Mouse (Mus musculus) natural killer cell, adult 2 months (primary cell): ENCODE data around the gene Art3.
"Not testable (repeated sequence)": the region's sequence is repeated elsewhere in the genome, so short reads cannot be mapped to it uniquely, and the experiment has no call there.

ENCODE experiments used
- DNase-seq, 2 experiments: peaks; one replicate each; pipeline ENCODE4 v3.0.0; 2022; ENCODE audit warnings: low spot score in 2 of 2

Gene Art3

DNA sequence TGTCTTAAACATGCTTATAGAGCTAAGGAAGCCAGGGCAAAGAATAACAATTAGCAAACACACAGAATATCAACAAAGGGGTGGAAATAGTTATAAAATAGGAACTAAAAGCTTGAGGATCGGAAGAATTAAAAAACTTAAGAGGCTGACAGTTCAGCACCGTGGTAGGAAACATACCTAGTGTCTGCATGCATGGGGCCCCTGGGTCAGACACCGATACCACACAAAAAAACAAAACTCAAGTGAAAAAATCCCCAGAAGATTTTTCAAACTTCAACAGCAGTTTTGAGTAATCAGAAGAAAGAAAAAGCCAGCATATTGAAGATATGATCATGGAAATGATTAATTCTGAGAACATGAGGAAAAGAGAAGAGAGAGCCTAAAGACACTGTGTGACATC is 5.1 kb downstream of the Art3 start:
- no peak for DNase-seq

DNA sequence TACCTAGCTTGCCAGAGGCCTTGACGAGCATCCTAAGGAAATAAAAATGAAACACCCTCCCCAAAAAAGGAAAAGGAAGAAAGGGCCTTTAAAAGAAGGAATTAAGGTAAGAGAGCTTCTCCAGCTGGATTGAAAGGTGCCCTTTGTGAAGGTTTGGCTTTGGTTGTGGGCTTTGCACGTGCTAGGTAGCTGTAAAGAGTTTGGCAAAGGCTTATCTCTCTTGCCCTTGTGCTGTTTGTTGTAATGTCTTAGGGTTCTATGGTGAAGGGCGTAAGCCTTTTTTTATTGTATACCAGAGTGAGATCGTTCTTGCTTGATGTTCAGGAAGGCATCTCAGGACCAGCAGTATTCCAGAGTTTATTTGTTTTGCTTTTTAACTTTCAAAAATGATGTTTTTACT is 9.0 kb downstream of the Art3 start:
- DNase-seq: no peak

DNA sequence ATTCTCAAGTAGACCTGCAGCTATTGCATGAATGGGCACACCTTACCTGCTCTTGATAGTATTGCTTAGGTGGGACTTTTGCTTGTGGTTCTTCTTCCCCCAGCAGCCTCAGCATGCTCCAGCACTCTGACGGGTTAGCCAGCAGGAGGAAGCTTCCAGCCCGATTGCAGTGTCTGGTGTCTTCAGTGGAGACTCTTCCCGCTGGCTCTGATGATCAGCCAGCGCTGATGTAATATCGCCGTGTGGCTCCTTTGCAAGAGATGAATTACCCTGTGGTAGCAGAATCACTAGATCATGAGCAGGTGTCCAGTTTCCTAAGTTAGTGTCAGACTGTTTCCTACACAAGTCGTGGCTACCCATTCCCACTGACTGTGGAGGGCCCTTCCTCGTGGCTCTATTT is 13.4 kb downstream of the Art3 start:
- no peak for DNase-seq

DNA sequence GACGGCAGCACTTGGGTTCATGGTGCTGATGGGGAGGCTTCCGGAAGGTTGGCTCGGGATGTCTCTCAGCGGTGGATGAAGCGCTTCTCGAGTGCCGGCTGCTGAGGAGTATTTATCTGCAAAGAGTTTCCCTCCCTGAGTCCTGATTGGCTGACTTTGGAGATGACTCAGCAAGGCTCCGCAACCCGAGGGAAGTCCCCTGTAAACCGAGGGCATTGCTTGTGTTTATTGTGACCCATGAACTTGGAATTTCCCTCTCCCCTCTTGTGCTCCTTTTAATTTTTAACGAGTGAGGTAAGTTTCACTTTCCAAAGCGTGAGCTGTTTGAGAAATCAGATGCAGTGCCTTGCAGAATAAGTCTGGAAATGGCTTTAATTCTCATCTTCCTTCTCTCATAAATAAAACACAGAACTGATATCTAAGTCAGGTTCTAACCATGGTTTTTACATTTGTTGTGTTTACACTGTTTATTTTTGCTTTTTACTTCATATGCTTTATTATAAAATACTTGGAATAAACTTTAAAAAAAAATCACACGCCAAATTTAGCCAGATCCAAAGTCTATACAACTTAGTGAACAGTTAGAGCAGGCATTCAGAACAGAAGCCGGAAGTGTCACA is 17.3 kb downstream of the Art3 start, which contains the start of gene Cxcl10:
Cxcl10 (minus strand) TSS at position 96 of the 620 bp plus-strand sequence.
- DNase-seq: peak; percentile 74 to 83

DNA sequence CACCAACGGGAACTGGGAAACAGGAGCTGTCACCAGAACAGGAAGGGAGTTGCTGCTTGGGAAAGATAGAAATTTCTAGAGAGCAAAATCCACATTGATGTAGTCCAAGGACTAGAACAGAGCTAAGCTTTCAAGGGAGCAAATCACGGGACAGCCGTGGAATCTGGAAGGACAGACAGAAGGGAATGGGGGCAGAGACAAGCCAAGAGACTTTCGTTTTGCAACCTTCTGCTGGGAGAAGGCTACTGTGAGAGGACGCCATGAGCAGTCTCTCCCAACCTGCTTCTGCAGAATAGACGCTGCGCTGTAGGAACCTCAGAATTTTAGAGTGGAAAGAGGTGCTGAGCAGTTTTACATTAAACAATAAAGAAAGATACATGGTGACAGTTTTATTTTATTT is 18.1 kb downstream of the Art3 start:
- no peak for DNase-seq

DNA sequence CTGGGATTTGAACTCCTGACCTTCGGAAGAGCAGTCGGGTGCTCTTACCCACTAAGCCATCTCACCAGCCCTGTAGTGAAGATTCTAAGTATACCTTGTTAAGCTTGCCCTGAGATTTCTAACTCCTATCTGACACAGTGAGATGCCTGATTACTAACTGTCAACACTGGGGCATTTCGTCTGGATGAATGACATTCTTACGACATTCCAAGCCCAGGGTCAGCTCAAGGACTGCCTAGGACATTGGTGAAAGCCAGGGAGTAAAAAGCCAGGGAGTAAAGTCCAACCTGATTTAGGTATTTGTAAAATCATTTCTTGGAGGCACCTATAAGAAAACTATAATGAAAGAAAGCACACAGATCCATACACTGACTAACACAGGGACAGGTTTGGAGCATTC is 21.1 kb downstream of the Art3 start:
- DNase-seq: not testable (repeated sequence)

DNA sequence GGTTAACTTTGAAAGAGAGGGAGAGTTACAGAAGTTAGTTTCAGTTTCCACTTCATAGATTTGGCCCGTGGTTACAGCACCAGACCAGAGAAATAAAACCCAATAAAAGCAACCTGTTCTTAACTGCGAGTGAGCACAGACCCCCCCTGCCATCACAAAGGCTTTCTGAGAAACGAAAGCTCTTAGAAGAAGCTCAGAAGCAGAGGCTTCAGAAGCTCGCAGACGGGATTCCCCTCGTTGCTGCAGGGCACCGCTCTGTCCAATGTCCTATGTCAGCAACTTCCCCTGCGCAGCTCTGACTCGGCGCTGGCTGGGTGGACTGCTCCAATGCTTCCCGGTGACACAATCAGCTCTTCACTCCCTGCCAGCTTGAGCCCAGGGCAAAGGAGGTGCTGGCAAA is 21.9 kb downstream of the Art3 start:
- DNase-seq: peak; percentile 60 to 67

DNA sequence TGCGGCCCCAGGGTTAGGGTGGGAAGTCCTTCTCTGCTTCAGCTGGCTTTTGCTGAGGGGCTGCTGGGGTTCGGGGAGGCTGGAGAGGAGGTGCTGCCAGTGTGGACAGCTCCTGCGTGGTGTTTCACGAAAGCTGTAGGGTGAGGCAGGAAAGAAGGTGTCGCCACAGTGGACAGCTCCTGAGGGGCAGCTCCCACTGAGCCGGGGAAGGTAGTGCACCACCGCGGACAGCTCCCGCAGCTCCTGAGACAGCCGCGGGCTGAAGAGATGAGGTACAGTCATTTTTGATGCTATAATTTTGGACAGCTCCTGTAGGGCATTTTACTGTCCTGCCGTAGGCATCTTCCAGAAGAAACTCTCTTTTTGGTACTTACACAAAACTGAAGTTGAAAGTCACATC is 26.4 kb downstream of the Art3 start:
- no peak for DNase-seq

DNA sequence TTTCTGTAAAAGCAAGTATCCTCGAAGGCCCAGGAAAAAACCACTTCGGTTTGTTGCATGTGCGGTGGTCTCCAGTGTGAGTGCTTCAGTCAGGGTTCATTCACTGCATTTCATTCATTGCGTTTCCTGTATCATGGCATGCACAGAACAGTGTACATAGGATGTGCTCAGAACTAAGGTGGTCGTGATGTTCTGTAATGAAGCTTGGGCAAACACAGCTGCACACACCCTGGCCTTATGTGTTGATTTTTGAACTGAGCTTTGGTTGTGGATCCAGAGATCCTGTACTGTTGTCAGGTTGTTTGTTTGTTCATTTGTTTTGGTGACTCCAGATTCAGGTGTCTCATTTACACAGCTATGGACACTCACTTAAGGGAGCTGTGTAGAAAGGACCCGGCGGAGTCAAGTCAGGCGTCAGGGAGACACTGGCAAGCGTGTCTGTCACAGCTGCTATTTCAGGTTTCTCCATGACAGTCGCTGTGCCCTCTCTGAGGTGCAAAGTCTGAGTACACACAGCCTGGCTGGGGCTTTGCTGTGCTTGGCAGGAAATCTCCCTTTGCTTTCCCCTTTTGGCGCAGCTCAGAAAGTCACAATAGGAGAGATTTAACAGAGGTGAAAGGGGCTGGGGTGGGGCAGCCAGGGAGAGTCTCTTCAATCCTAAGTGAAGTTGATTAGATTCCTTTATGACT is 27.3 kb downstream of the Art3 start:
- no peak for DNase-seq

DNA sequence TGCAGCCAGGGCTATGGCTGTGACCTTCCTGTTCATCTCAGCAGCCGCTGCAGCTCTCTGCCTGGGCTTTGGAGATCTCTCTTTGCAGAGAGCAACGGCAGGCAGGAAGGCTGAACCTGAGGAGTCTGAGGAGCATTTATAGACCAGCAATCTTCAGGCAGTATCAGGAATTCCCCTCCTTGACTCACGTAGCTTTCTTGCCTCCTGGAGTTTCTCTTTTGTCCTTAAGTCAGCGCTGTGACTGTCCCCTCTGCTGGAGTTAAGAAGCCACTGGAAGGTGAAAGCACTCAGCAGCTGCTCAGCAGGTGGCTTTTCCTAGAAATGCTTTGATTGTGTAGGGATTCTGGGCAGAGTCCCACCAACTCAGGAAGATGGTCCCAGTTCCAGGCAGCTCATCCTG is 31.6 kb downstream of the Art3 start:
- no peak for DNase-seq

DNA sequence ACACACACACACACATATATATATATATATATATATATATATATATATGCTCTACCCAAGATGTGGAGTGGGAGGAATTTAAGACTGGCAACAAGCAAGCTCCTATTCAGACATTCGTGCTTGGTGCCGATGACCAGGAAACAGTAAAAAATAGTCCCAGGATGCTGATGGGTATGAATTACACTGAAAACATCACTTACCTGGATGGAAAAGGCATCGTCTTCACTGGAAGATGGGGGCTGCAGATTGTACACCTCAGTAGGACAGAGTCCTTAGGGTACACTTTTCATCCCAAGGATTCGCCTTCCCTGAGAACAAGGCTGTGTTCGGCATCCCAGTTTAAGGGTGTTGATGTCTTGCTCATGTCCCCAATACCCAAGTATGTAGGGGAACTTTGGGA is 32.4 kb downstream of the Art3 start:
- no peak for DNase-seq

DNA sequence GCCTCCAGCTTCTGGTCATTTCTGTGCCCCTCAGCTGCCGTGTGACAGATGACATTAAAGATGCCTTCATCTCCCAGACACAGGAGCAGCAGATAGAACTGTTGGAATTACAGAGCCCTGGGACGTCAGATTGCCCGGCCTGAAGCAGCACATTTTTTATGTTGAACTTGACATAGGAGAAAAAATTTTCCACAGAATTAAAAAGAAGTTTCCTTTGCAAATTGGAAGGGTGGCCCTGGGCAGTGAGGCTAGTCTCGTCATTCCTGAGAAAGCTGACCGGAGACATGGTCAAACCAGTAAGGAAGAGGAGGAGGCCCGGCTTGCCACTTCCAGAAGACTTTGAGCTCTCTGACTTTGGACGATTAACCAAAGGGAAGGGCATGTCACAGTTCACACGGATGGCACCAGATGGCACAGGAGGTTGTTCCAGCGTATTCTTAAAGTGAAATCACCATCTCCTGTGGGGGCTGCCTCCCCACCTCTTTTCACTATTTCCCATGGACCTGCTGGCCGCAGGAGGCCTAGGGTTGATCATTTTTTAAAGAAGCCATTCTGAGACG is 33.6 kb downstream of the Art3 start:
- no peak for DNase-seq

DNA sequence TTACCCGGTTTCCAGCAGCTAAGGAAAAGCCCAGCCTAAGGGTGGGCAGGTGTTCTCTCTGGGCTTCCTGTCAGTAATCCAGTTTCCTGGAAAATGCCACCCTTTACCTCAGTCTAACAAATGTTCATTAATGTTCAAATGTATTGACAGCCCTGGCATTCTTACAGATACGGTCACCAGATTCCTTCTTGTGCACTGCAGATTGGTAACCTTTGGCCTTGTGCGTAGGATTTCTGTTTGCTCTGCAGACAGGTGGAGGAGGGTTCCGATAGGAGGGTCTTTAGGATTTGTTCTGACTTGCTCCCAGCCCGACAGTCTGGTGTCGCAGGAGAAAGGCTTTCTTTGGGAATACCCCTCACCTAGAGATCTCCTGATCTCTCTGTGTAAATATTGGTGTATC is 34.9 kb downstream of the Art3 start:
- DNase-seq: no peak

DNA sequence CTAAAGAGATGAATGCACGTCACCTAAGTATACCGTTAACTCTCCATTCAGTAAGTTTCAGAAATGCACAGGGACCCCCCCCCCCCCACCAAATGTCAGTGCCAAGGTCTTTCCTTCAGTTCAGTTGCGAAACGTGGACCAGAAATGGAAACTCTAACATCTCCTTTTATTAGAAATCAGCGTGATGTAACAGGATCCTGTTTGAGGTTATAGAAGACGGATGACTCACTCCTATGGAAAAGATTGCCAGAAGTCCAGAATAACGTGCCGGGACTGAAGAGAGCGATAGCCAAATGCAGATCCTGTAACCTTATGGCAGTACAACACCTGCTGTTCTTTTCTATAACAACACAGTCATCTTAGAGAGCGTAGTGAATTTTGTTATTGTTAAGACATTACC is 36.8 kb downstream of the Art3 start:
- no peak for DNase-seq

DNA sequence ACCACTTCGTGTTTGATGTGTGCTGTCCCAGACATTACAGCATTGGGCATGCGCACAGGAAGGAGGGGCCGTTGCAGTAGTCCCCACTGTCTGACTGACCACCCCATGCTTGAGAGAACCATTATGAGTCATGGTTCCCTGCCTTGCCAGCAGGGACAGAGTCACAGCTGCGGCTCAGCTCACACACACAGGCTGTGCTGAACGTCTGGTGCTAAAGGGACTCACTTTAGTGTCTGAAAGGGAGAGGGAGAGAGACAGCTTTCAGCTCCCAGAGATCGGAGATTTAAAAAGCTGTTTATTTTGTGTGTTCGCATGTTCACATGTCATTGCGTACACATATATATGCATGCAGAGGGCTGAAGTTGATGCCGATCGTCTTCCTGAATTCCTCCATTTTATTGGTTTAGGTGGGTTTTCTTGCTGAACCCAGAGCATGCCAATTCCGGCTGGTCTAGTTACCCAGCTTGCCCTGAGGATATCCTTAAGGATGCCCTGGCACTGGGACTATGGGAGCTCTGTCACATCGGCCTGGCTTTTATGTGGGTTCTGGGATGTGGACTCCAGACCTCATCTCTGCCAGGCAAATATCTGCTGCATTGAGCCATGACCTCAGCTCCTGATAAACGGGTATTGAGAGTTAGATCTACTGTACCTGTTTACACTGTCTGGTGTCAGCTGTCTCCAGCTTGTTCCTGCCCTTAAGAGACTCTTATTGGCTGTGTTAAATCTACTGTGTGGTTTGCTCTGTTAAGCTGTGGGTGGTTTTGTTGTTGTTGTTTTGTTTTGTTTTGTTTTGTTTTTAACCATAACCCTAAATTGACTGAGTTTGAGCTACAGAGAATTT is 37.7 kb downstream of the Art3 start:
- DNase-seq: peak in 1 of 2 experiments; percentile 25

DNA sequence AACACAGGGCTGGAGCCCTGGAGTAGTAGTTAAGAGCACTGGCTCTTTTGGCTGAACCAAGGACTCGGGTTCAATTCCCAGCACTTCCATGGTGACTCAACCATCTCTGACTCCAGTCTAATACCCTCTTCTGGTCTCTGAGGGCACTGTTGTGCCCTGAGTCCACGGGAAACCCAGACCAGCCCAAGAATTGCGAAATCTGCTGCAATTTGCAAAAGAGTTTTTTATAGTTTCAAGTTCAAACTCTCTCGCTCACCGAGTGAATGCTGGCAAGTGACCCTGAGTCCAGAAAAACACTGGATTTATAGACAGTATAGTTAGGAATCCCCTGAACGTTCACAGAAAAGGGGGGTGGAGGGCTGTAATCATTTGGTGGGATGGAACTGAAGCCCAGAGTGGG is 38.8 kb downstream of the Art3 start:
- DNase-seq: no peak

DNA sequence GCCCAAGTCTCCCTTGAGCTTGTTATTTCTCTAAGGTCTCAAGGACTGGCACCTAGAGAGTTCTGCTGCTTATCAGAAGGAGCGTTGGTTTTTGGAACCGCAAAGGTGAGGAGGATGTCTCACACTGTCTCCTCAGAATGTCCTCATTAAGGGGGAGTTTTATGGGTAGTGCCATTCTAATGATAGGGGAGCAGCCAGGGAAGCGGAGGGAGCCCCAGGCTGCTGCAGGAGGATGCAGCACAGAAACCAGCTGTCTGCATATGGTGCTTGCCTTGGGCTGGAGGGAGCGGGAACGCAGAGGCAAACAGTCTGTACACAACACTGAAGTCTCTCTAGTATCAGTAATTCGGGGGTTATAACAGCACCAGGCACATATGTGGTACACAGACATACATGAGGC is 39.3 kb downstream of the Art3 start:
- no peak for DNase-seq

DNA sequence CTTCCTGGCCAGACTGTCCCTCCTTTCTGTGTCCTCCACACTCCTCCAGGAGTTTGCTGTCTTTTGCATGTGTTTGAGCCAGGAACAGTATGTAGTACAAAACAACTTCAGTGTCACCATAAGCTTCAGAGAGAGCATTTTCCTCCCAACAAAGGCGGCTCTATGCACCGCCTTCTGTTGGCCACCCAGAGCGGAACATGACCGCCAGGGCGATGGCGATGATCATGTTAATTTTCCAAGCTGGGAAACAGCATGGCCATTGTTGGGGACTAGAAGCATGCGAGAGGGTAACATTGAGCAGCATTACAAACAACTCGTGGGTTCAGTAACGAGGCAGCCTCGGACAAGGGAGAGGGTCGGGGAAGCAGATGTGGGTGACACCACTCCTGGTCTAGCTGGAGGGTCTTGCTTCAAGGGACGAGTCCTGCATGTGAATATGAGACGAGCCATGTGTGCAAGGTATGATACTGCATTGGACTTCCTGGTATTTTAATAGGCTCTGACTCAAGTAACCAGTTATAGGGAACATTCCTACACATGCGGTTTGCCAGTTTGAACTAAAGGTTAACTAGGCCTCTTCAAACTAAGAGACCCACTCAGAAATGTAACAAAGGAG is 39.8 kb downstream of the Art3 start:
- no peak for DNase-seq

DNA sequence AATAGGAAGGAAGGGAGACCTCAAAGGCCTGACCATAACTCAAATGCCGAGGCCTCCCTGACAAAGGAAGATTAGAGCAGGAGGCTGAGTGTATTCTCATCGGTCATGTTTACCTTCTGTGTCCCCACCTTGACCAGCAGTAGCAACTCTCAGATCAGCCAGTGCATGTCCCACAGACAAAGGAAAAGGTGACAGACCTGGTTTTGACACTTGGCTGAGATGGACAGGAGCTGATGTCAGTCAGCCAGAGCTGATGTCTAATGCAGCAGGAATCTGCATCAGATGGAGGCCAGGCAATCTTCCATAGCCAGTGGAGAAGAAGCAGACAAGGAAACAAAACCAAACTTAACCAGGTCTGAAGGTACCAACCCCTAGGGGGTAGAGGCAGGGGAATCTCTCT is 41.0 kb downstream of the Art3 start:
- DNase-seq: no peak

DNA sequence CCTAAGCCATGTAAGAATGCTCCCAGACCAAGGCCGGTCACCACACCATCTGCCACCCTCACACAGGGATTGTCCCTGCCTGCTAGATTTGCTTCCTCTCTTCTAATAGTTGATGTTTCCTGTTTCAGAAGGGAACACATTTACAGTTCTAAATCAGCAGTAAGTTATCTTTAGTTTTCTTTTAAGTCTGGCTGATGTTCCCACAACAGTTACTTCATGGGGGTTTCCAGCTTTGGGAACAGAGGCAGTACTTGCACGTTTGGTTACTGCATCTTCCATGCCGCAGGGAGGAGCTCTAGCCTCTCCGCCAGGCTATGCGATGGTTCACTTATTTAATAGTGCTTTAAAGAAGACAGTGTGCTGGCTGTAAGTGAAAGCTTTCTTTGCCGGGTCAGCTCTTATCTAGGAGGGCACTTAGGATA is 43.1 kb downstream of the Art3 start:
- DNase-seq: peak; percentile 33 to 35

DNA sequence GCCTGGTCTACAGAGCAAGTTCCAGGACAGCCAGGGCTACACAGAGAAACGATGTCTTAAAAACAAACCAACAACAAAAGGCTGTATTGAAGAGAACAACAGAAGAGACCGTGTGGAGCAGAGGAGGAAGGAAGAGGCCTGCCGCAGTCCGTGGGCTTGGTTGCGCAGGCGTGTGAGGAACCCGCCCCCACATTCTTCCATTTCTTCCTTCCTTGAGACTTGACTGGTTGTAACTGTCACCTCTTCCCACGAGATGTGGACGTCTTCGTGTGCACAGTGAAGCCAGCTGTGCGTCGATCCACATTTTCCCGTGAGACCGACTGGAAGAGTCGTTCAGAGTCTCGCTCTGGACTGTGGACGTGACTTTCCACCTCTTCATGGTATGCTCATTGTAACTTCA is 43.7 kb downstream of the Art3 start:
- peak in 1 of 2 experiments; percentile 18 for DNase-seq

DNA sequence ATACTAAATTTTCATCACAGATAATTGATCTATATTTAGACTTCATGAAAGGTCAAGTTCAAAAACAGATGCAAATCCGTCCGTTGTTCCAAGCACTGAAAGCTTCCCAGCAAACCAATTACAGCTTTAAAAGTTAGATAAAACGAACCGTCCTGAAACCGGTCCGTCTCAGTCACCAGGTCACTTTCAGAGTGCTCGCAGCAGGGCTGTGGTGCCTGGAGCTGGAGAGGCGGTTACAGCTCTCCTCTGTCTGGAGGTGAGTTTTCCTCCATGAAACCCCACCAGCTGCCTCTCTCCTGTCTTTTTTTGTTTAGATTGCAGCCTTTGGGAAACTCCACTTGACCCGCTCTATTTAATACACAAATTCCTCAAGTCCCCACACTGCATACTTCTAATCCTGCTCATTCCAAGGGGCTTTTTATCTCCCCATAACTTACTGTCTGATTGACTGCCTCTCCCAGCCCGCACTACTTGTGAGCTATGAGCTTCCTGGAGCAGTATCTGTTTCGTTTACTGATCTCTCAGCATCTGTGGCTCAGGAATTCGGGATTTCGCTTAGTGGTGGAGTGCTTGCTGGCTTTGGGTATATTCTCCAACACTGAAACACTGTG is 45.3 kb downstream of the Art3 start:
- DNase-seq: no peak
